Mouse (Mus musculus) MN1 (cell line): ENCODE measurements at regions not wholly inside any gene's neighbourhood (a gene's known extent, or its start where the extent isn't known, plus 50 kb on each side); places are given as distances from the start of the nearest gene placed in this dataset.

Source experiments
- DNase-seq: peaks from one replicate; pipeline ENCODE4 v3.0.0-alpha.2; 2016; ENCODE audit warnings: low spot score

DNA sequence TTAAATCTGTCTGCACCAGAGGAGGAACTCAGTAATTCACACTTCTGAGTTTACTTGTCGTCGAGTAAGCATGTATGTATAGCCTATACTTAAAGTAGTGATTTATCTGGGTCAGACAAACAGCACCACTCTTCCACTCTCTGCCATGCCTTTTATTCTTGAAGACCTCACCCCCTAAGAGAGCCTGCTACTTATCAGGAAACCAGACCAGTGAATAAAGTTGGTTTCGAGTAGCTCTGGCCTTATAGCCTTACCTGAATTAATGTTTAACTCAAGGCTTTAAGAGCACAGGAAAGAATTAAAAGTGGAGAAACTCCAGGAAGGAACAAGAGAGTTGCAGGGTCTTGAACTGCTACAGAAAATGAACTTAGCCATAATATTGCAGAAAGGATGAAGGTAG is 398.1 kb downstream of the Lmo4 start:
- DNase-seq = no peak

- no peak for DNase-seq
Observed at GRCm38 (mm10) chr3:143797850-143798249, 407.2 kb downstream of the Lmo4 start.

- DNase-seq = no peak
Observed at GRCm38 (mm10) chr3:143790905-143791304, 414.1 kb downstream of the Lmo4 start.

GRCm38 (mm10) chr3:143789932-143790570 is 415.0 kb downstream of the Lmo4 start:
- no peak for DNase-seq

DNA sequence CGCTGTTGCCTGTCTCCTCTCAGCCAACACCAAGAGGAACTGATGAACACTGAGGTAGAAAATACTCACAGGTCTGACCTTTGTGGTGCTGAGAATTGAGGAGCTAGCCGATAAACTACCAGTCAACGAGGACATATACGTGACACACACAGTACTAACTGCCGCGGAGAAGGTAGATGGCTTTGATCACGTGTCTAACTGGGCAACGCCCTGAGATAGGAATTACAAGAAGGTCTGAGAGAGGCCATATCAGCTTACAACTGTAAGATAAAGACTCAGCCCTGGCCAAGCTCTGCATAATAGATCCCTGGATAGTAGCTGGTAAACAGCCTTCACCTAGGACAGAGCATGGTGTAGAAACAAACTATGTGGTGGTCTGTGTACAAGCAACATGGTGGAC is 418.1 kb downstream of the Lmo4 start:
- no peak for DNase-seq

DNA sequence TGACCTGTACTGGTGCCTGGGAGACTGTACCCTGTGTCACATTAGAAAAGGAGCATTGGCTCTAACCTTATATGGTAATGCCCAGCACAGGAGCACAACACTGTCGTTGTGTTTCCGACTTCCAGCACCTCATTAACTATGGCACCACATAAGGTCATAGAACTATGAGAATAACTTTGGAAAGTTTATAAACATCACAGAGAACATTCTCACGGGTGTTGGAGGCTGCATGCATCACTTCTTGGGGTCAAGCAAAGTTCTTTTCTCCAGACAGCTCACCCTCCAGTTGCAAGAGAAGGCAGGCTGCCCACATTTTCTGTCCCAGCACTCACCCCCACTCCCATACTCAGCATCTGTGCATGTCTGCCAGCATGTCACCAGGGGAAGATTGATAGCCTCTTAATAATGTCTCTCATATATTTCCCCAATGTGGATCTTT is 420.6 kb downstream of the Lmo4 start:
- DNase-seq = no peak

GRCm38 (mm10) chr3:143778161-143778560 is 426.9 kb downstream of the Lmo4 start:
- DNase-seq = no peak

GRCm38 (mm10) chr3:143759337-143759736 is 445.7 kb downstream of the Lmo4 start:
- no peak for DNase-seq

- DNase-seq = no peak
Observed at GRCm38 (mm10) chr3:143753197-143753596, 451.8 kb downstream of the Lmo4 start.

DNA sequence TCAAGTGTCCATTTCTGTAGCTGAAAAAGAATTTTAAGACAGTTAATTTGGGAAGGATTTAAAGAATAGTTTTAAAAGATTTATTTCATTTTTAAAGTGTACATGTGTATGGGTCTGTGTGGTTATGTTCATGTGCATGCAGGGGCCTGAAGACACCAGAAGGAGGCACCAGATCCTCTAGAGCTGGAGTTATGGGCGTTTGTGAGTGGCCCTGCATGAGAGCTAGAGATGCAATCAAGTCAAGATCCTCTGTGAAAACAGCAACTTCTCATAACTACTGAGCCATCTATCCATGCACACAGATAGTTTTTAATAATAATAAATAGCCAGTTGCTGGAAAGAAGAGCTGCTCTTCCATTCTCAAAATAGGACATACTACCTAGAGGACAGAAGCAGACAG is 452.4 kb downstream of the Lmo4 start:
- DNase-seq = no peak

- no peak for DNase-seq
Observed at GRCm38 (mm10) chr3:143750128-143750527, 454.9 kb downstream of the Lmo4 start.

DNA sequence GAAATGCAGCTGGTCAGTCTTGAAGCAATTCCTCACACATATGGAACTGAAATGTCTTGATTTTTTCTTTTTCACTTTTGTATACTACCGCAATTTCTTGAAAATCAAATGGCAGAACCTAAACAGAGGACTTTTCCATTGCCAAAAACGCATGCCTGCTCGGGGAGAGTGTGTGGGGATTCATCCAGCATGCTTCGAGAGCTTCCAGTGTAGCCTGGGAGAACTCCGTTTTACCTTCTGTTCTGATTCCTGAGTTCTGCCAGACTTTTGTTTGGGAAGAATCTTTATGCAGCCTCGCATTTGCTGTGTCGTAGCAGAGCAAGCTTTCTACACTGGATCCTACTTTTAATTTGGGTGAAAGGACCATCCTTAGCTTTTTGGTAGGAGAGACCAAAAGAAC is 461.4 kb downstream of the Lmo4 start:
- no peak for DNase-seq

GRCm38 (mm10) chr3:143742786-143743571 is 462.0 kb downstream of the Lmo4 start:
- no peak for DNase-seq

DNA sequence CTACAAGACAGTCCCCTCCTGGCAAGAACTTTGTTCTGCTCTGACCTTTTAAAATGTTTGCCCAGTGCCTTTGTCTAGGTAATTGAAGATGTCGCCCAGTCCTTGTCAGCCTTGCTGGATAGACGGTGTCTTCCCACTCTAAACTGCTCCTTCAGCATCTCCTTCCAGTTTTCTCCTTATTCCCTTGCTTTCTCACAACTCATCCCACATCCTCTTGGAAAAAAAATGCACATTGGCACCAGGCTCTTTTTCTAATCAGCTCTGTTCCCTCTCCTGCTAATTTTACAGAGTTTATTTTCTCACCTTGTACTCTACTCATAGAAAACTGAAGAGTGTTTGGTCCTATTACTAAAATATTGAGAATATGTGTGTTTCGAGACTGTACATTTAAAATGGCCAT is 466.3 kb downstream of the Lmo4 start:
- no peak for DNase-seq

GRCm38 (mm10) chr3:143737844-143738243 is 467.2 kb downstream of the Lmo4 start:
- no peak for DNase-seq

DNA sequence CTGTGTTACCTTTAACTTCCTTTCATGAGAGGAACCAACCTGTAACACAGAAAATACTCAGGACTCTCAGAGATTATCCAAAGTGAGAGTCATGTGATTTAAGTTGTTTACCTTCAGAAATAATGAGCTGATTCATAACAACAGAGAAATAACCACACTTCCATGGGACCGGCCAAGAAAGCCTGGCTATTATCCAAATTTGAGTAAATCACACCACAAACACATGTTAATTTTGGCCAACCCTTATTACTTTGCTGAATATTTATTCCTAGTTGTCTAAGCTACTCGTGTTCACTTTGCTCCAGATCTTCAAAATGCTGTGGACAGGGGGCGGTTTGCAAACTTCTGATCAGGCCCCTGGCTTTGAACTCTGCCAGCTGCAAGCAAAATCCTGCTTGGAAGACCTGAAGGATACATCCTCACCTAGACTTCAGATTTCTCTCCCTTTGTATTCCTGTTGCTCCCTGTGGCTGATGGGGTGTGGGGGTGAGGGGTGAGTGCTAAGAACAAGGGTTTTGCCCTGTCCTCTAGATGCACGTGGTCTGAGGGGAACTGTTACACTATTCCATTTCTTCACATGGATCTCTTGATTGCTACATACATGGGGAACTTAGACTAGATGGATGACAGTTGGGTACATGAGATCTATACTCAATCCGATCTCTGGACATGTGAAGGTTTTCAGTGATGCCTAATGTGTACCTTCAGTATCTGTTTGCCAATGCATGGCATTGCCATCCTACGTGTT is 468.2 kb downstream of the Lmo4 start:
- no peak for DNase-seq

- DNase-seq = no peak
Observed at GRCm38 (mm10) chr3:143734791-143735190, 470.2 kb downstream of the Lmo4 start.

DNA sequence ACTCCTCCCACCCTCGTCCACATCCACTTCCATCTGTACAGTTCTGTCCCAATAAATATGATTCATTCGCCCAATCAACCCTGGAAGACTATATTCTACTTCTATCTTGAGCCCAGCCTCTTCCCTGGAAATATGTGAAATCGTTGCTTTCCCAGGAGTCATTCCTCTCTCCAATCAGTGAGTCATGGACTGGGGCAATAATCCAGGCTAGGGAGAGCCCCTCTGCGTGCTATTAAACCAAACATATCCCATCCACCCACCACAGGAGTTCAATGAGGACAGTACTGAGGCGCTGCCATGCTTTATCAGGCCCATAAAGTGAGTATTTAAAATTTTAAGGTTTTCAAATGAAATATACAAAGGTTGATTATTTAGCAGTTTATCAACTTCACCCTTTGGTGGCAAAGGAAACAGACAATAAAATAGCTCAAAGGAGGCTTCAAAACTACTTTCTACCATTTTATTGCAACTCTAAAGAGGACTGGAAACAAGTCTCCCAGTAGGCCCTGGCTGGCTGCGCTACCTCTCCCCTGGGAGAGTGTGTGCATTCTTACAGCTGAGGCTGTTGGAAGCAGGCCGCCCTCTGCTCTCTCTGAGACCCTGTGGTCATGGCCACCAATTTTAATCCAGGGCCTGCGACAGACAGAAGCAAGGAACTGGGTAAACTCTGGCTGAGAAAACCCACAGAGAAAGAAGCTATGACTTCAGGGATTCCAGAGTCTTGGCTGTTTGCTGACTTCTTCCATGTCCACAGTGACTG is 471.9 kb downstream of the Lmo4 start:
- DNase-seq = no peak

DNA sequence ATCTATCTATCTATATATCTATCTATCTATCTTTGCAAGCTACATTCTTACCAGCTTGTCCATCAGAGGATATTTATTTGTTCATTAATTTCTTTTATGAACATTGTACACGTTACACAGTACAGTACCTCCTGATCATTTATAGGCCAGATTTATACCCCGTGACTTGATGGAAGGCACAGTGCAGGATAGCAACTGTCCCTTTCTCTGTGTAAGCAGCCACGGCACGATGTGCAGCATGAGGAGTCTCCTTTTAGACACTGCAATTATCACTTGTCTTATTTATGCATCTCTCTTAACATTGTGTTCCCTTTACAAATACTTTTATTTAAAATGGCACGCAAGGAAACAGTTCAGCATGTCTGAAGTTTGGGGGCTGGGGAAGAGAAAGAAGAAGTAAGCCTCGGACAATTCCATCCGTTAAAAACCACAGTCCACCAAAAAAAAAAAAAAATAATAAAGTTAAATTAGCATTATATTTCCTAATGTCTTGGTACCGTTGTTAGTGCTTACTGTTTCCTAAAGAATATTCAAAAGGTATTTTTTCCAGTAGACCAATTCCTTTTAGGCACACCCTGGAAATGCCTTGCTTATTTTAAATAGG is 475.4 kb downstream of the Lmo4 start:
- no peak for DNase-seq

DNA sequence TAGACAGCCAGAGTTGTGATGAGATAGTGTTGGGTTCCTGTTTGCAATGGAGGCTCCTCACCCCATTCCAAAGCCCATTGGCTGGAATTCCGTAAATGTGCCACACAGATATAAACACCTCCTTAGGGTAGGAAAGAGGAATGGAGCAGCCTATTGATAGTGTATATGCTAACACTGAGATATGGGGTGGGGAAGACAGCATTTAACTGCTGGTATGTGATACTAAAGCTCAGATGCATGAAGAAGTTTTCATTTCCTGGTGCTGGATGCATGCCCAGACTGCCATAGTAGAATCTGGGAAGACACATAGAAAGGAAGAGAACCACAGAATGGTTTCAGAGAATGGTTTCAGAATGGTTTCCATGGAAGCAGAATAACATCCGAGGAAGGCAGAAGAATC is 482.4 kb downstream of the Lmo4 start:
- DNase-seq = no peak

DNA sequence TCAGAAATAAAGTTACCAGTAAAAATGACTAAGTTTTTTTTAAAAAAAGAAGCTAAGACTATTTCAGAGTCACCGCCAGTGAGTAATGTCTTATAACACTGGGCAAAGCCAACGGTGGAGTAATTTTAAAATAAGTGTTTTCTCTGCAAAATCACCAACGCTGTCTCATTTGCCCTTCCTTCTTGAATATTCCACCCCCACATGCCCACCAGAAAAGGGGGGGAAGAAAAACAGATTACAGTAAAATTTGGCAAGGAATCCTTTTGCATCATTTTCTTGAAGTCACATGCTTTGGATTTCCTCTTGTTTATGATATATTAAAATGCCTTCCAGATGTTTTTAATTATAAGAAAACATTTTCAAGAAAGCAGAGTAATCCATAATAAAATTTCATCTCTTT is 482.9 kb downstream of the Lmo4 start:
- no peak for DNase-seq

DNA sequence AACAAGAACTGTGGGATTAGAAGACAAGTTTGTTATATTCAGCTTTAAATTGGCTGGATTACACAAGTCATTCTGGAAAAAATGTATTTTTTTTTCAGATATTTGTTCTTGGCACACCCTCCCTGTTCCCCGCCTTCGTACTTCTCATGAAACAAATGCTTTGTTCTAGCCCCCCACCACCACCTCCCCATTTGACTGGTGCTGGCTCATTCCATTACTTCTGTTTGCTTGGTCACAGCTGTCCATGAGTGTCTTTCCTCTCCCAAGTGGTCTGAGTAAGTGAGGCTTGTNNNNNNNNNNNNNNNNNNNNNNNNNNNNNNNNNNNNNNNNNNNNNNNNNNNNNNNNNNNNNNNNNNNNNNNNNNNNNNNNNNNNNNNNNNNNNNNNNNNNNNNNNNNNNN is 491.8 kb downstream of the Lmo4 start:
- DNase-seq = no peak
